14 mouse cellular contexts compared by ENCODE assay signal in genomic region chr17:3022245-3022935, GRCm38 (mm10).
DNase-seq lines count a peak whose midpoint lies in the region; ATAC-seq and TF ChIP-seq lines count a peak whose summit lies in the region.
"Had no signal": no experiment of that assay in that cellular context is flagged by ENCODE, and none has a peak within 500 bp of the region (broad histone marks: within the 10 kb centered on the region; RNA-seq: fewer than 3 reads in every experiment).

No protein-coding gene starts in this region.

- H3K4me3 ChIP-seq in hindbrain, embryonic 12.5 days = no peak overlapping the region
- H3K4me3 ChIP-seq in hindbrain, embryonic 11.5 days (ENCODE audit: low read depth, low read length) = no peak overlapping the region
- H3K4me3 ChIP-seq in limb, embryonic 10.5 days = no peak overlapping the region
- no peak overlapping the region for H3K4me3 ChIP-seq in stomach, postnatal 0 days (ENCODE audit: low read depth, low read length)
- H3K4me3 ChIP-seq: heart, embryonic 13.5 days; left cerebral cortex, adult 2 months had no signal

- H3K9me3 ChIP-seq in hindbrain, embryonic 12.5 days (replicated peaks) = peaks cover 82% of the 10 kb centered on the region
- peaks cover 26% of the 10 kb centered on the region for H3K9me3 ChIP-seq in hindbrain, embryonic 11.5 days (ENCODE audit: control insufficient read depth, low read length)
- H3K9me3 ChIP-seq in limb, embryonic 10.5 days (replicated peaks) = peaks cover 57% of the 10 kb centered on the region
- no peaks in the 10 kb centered on the region for H3K9me3 ChIP-seq in stomach, postnatal 0 days (ENCODE audit: control insufficient read depth, low read length)

- no peak overlapping the region for H3K9ac ChIP-seq in hindbrain, embryonic 12.5 days
- no peak overlapping the region for H3K9ac ChIP-seq in hindbrain, embryonic 11.5 days (ENCODE audit: low read depth, low read length)
- no peak overlapping the region for H3K9ac ChIP-seq in stomach, postnatal 0 days (ENCODE audit: low read length)
- H3K9ac ChIP-seq: heart, embryonic 13.5 days; liver, embryonic 14.5 days had no signal

- no peak overlapping the region for H3K27ac ChIP-seq in hindbrain, embryonic 12.5 days
- no peak overlapping the region for H3K27ac ChIP-seq in hindbrain, embryonic 11.5 days (ENCODE audit: low read depth, low read length)
- no peak overlapping the region for H3K27ac ChIP-seq in limb, embryonic 10.5 days
- H3K27ac ChIP-seq in stomach, postnatal 0 days (replicated peaks) = no peak overlapping the region
- H3K27ac ChIP-seq: heart, embryonic 13.5 days; left cerebral cortex, adult 2 months; liver, embryonic 14.5 days had no signal

- H3K27me3 ChIP-seq in hindbrain, embryonic 12.5 days = no peaks in the 10 kb centered on the region
- no peaks in the 10 kb centered on the region for H3K27me3 ChIP-seq in hindbrain, embryonic 11.5 days (ENCODE audit: control insufficient read depth, insufficient read depth, low read length)
- no peaks in the 10 kb centered on the region for H3K27me3 ChIP-seq in limb, embryonic 10.5 days (ENCODE audit: low read depth, poor library complexity, severe bottlenecking)
- H3K27me3 ChIP-seq in stomach, postnatal 0 days (ENCODE audit: control insufficient read depth, insufficient read depth, low read length) = no peaks in the 10 kb centered on the region
- H3K27me3 ChIP-seq: heart, embryonic 13.5 days had no signal

- no peak for TF ChIP-seq CTCF in stomach, postnatal 0 days (IDR thresholded peaks at IDR 0.05; ENCODE audit: low read depth)

- 86% methylated on average over 5 of the region's 5 CpGs for WGBS in hindbrain, embryonic 12.5 days
- 87% methylated on average over 4 of the region's 5 CpGs for WGBS in hindbrain, embryonic 11.5 days
- 85% methylated on average over 5 of the region's 5 CpGs for WGBS in limb, embryonic 10.5 days
- 85% methylated on average over 4 of the region's 5 CpGs for WGBS in stomach, postnatal 0 days

- no peak for TF ChIP-seq EP300 in stomach, postnatal 0 days (optimal IDR thresholded peaks at IDR 0.05)

- no peak overlapping the region for H3K4me2 ChIP-seq in hindbrain, embryonic 12.5 days (replicated peaks)
- H3K4me2 ChIP-seq in hindbrain, embryonic 11.5 days (replicated peaks; ENCODE audit: low read depth, low read length) = no peak overlapping the region
- no peak overlapping the region for H3K4me2 ChIP-seq in stomach, postnatal 0 days (replicated peaks; ENCODE audit: low read depth)
- H3K4me2 ChIP-seq: heart, embryonic 13.5 days had no signal

- no peaks in the 10 kb centered on the region for H3K36me3 ChIP-seq in hindbrain, embryonic 12.5 days
- no peaks in the 10 kb centered on the region for H3K36me3 ChIP-seq in hindbrain, embryonic 11.5 days (ENCODE audit: control insufficient read depth, insufficient read depth, low read length)
- no peaks in the 10 kb centered on the region for H3K36me3 ChIP-seq in limb, embryonic 10.5 days
- H3K36me3 ChIP-seq in stomach, postnatal 0 days (ENCODE audit: control insufficient read depth, insufficient read depth, low read length) = no peaks in the 10 kb centered on the region
- H3K36me3 ChIP-seq: heart, embryonic 13.5 days had no signal

- DNase-seq in hindbrain, embryonic 11.5 days (ENCODE audit: low spot score) = no peak
- peak; percentile 13 for DNase-seq in testis, postnatal 10 days (ENCODE audit: low spot score)
- DNase-seq in testis, postnatal 14 days (ENCODE audit: low spot score) = no peak
- DNase-seq in limb, embryonic 10.5 days (ENCODE audit: low spot score) = peak; percentile 20
- peak; percentile 4 for DNase-seq in stomach, postnatal 0 days (ENCODE audit: low spot score)
- no peak for DNase-seq in lung, postnatal 10 days
- DNase-seq: cerebellum, adult 18-20 months; kidney, adult 8-10 months; lung, postnatal 36 days; thymus, adult 18-20 months had no signal

- ATAC-seq in hindbrain, embryonic 12.5 days (ENCODE audit: low FRiP score) = 0 out of 2 replicates have a peak, but pooled peaks have one; percentile 49
- no peak for ATAC-seq in hindbrain, embryonic 11.5 days (ENCODE audit: low FRiP score)
- no peak for ATAC-seq in stomach, postnatal 0 days (ENCODE audit: low FRiP score, low TSS enrichment)

- H3K4me1 ChIP-seq in hindbrain, embryonic 12.5 days = no peaks in the 10 kb centered on the region
- no peaks in the 10 kb centered on the region for H3K4me1 ChIP-seq in hindbrain, embryonic 11.5 days (replicated peaks; ENCODE audit: control insufficient read depth, insufficient read depth, low read length)
- H3K4me1 ChIP-seq in limb, embryonic 10.5 days = no peaks in the 10 kb centered on the region
- no peaks in the 10 kb centered on the region for H3K4me1 ChIP-seq in stomach, postnatal 0 days (replicated peaks; ENCODE audit: control insufficient read depth, insufficient read depth)
- H3K4me1 ChIP-seq: heart, embryonic 13.5 days had no signal

Comparison
In these comparisons a context has a peak if more than half of its experiments do, and no peak if none do; other contexts are left out.
1. DNase-seq: peak in testis, postnatal 10 days (single experiment), limb, embryonic 10.5 days (single experiment) and stomach, postnatal 0 days (single experiment); none in hindbrain, embryonic 11.5 days (single experiment), testis, postnatal 14 days (single experiment) and lung, postnatal 10 days (single experiment).